Mouse (Mus musculus): ENCODE measurements around the gene Fscn3. TPM values are rescaled to one million over a fixed set of nuclear protein-coding genes. Genes with fewer than 3 reads are reported as not detected.

Fscn3 gene
- polyA plus RNA-seq, 1 experiment from 2014 or later, result 0.13 TPM

DNA sequence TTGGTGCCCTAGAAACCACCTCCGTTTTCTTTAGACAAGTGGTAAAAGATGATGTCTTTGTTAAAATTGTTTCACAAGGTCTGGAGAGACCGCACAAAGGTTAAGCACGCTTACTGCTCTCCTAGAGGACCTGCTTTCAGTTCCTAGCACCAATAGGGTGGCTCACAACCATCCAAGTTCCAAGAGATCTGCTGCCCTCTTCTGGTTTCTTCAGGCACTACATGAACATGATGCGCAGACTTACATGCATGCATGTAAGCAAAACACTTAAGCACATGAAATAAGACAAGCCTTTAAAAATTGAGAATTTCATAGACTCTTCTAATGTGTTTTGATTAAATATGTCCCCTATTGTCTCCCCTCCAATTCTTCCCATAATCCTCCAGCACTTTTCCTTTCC is 27.8 kb upstream of the Fscn3 start:
- no peaks in the 10 kb centered on the region for H3K36me3 ChIP-seq (ENCODE audit: control insufficient read depth, insufficient read depth, low read length)
- H3K4me2 ChIP-seq (ENCODE audit: low read depth, low read length), result no peak overlapping the region
- ATAC-seq (ENCODE audit: insufficient read depth, low FRiP score), result no peak
- H3K9ac ChIP-seq (ENCODE audit: low read length), result no peak overlapping the region
- H3K9me3 ChIP-seq (replicated peaks; ENCODE audit: control insufficient read depth, low read length), result peaks cover 6% of the 10 kb centered on the region; the same call in 1 of the 2 replicates
- peaks cover 14% of the 10 kb centered on the region for H3K27me3 ChIP-seq (ENCODE audit: control insufficient read depth, insufficient read depth, low read length)
- no peak overlapping the region for H3K27ac ChIP-seq (ENCODE audit: low read length)
- no peak overlapping the region for H3K4me3 ChIP-seq (replicated peaks; ENCODE audit: low read length)
- WGBS, result 86% methylated on average over 4 of the region's 4 CpGs
- no peaks in the 10 kb centered on the region for H3K4me1 ChIP-seq (ENCODE audit: control insufficient read depth, insufficient read depth, low read length)

DNA sequence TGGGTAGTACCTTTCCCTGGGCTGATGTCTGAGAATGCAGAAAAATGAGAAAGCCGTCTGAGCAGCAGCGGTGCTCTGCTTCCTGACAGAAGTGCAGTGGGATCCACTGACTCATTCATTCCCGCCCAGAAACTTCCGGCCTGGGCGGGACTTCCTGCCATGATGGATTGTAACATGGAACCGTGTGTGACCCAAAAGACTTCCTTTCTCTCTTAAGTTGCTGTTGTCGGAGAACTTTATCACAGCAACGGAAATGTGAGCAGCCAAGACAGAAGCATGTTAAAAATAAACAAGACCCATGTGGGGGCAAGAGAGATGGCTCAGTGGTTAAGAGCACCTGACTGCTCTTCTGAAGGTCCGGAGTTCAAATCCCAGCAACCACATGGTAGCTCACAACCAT is 17.5 kb upstream of the Fscn3 start:
- Histone ChIP-seq H3K27me3 (ENCODE audit: control insufficient read depth, insufficient read depth, low read length) (no peaks in the 10 kb centered on the region), H3K4me2 (ENCODE audit: low read depth, low read length) (no peak overlapping the region), H3K36me3 (ENCODE audit: control insufficient read depth, insufficient read depth, low read length) (no peaks in the 10 kb centered on the region), H3K9ac (ENCODE audit: low read length) (no peak overlapping the region), H3K27ac (ENCODE audit: low read length) (no peak overlapping the region), H3K4me3 (replicated peaks; ENCODE audit: low read length) (no peak overlapping the region), H3K9me3 (replicated peaks; ENCODE audit: control insufficient read depth, low read length) (no peaks in the 10 kb centered on the region), H3K4me1 (ENCODE audit: control insufficient read depth, insufficient read depth, low read length) (no peaks in the 10 kb centered on the region)
- ATAC-seq (ENCODE audit: insufficient read depth, low FRiP score), result no peak
- WGBS, result 73% methylated on average over 9 of the region's 9 CpGs

DNA sequence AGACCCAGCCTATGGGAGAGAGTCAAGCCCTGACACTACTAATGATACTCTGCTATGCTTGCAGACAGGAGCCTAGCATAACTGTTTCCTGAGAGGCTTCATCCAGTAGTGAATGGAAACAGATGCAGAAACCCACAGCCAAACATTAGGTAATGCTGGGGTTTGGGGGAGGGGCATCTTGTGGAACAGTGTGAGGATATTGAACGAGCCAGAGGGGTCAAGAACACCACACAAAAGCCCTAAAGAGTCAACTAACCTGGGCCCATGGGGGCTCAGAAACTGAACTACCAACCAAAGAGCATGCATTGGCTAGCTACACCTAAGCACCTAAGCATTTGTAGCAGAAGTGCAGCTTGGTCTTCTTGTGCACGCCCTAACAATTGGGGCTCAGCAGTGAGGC is 16.4 kb upstream of the Fscn3 start:
- Histone ChIP-seq H3K4me1 (ENCODE audit: control insufficient read depth, insufficient read depth, low read length) (no peaks in the 10 kb centered on the region), H3K9ac (ENCODE audit: low read length) (no peak overlapping the region), H3K9me3 (replicated peaks; ENCODE audit: control insufficient read depth, low read length) (no peaks in the 10 kb centered on the region), H3K36me3 (ENCODE audit: control insufficient read depth, insufficient read depth, low read length) (peaks cover 8% of the 10 kb centered on the region; the same call in 1 of the 2 replicates), H3K27me3 (ENCODE audit: control insufficient read depth, insufficient read depth, low read length) (no peaks in the 10 kb centered on the region), H3K4me2 (ENCODE audit: low read depth, low read length) (no peak overlapping the region), H3K4me3 (replicated peaks; ENCODE audit: low read length) (no peak overlapping the region), H3K27ac (ENCODE audit: low read length) (no peak overlapping the region)
- no peak for ATAC-seq (ENCODE audit: insufficient read depth, low FRiP score)
- WGBS, result 66% methylated on average over 2 of the region's 2 CpGs

DNA sequence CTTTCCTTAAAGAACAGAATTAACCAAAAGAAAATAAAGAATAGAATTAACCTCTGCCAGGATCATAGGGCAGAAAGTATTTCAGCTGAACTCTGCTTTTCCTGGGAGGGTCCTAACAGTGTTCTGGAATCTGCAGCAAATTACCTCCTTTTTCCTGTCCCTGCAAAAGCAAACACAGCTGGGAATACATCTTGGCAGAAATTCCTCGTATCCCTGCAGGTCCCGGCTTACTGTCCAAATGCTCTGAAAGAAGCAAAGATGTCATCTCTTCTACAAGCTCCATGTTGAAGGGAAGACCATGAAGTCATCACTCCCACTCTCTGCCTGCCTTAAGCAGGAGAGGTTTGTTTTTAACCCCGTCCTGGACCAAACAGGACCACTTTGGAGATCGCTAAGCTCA is 10.6 kb upstream of the Fscn3 start:
- Histone ChIP-seq H3K27me3 (ENCODE audit: control insufficient read depth, insufficient read depth, low read length) (no peaks in the 10 kb centered on the region), H3K27ac (ENCODE audit: low read length) (no peak overlapping the region), H3K4me2 (ENCODE audit: low read depth, low read length) (no peak overlapping the region), H3K4me3 (replicated peaks; ENCODE audit: low read length) (no peak overlapping the region), H3K9me3 (replicated peaks; ENCODE audit: control insufficient read depth, low read length) (no peaks in the 10 kb centered on the region), H3K9ac (ENCODE audit: low read length) (no peak overlapping the region), H3K36me3 (ENCODE audit: control insufficient read depth, insufficient read depth, low read length) (peaks cover 27% of the 10 kb centered on the region), H3K4me1 (ENCODE audit: control insufficient read depth, insufficient read depth, low read length) (peaks cover 15% of the 10 kb centered on the region)
- WGBS, result 63% methylated on average over 4 of the region's 4 CpGs
- ATAC-seq (ENCODE audit: insufficient read depth, low FRiP score), result no peak

DNA sequence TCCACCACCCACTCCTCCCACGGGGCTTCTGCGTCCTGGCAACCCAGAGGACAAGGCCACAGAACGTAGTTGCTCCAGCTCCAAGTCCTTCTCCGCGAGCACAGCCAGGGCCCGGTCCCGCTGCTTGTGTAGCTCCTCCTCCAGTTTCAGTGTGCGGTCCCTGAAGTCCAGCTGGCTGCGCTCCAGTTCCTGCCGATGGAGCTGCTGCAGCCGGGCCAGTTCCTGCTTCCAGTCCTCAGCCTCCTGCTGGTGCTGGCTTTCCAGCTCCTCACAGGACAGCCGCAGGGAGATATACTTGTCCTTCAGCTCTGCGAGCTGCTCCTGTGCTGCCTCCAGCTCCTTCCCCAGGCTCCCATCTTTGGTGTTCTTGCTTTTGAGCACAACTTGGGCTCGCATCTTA is 9.1 kb upstream of the Fscn3 start:
- H3K4me2 ChIP-seq (ENCODE audit: low read depth, low read length), result no peak overlapping the region
- H3K36me3 ChIP-seq (ENCODE audit: control insufficient read depth, insufficient read depth, low read length), result peaks cover 27% of the 10 kb centered on the region
- no peaks in the 10 kb centered on the region for H3K9me3 ChIP-seq (replicated peaks; ENCODE audit: control insufficient read depth, low read length)
- H3K27ac ChIP-seq (ENCODE audit: low read length), result no peak overlapping the region
- no peak for ATAC-seq (ENCODE audit: insufficient read depth, low FRiP score)
- no peaks in the 10 kb centered on the region for H3K27me3 ChIP-seq (ENCODE audit: control insufficient read depth, insufficient read depth, low read length)
- peaks cover 19% of the 10 kb centered on the region for H3K4me1 ChIP-seq (ENCODE audit: control insufficient read depth, insufficient read depth, low read length)
- 80% methylated on average over 14 of the region's 14 CpGs for WGBS
- H3K9ac ChIP-seq (ENCODE audit: low read length), result no peak overlapping the region
- no peak overlapping the region for H3K4me3 ChIP-seq (replicated peaks; ENCODE audit: low read length)

DNA sequence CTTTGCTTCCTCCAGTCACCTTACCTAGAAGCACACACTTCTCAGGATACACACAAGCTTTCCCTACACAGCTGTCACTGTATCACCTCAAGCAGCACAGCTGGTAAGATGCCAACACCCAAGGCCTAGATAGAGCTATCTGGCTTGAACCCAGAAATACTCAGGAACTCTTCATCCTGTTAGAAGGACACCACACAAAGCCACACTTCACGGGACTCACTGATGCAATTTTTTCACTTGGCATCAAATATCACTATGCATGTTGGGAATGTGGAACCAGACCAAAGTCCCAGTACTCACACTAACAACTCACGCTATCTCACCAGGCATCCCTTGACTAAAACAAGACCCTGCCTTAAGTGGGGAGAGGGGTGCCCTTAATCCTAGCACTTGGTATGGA is 7.9 kb upstream of the Fscn3 start:
- peak overlapping the region; percentile 92 for H3K4me2 ChIP-seq (ENCODE audit: low read depth, low read length)
- H3K27ac ChIP-seq (ENCODE audit: low read length), result no peak overlapping the region
- peaks cover 24% of the 10 kb centered on the region for H3K4me1 ChIP-seq (ENCODE audit: control insufficient read depth, insufficient read depth, low read length)
- no peaks in the 10 kb centered on the region for H3K27me3 ChIP-seq (ENCODE audit: control insufficient read depth, insufficient read depth, low read length)
- no peak for ATAC-seq (ENCODE audit: insufficient read depth, low FRiP score)
- H3K4me3 ChIP-seq (replicated peaks; ENCODE audit: low read length), result peak overlapping the region; percentile 90; the same call in 1 of the 2 replicates
- no peaks in the 10 kb centered on the region for H3K9me3 ChIP-seq (replicated peaks; ENCODE audit: control insufficient read depth, low read length)
- no peak overlapping the region for H3K9ac ChIP-seq (ENCODE audit: low read length)
- WGBS, result 68% methylated on average over 2 of the region's 2 CpGs
- H3K36me3 ChIP-seq (ENCODE audit: control insufficient read depth, insufficient read depth, low read length), result peaks cover 27% of the 10 kb centered on the region

DNA sequence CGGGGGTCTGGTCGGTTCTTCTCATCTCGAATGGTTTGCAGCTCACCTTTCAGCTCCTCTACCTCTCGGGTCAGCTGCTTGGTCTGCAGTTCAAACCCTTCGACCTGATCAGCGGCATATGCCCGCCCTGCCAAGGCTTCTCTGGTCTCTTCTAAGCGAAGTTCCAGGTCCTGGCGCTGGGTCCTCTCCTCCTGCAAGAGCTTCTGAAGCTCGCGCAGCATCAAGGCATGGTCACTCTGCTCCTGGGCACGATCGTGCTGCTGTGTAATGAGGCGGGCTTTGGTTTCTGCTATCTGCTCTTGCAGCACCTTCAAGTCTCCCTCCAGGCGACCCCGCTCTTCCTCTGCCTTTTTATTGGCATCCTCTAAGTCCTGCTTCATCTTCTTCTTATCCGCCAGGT is 7.2 kb upstream of the Fscn3 start:
- H3K9ac ChIP-seq (ENCODE audit: low read length), result peak overlapping the region; percentile 91
- H3K4me2 ChIP-seq (ENCODE audit: low read depth, low read length), result peak overlapping the region; percentile 92
- peak overlapping the region; percentile 90 for H3K4me3 ChIP-seq (replicated peaks; ENCODE audit: low read length)
- 70% methylated on average over 17 of the region's 17 CpGs for WGBS
- no peaks in the 10 kb centered on the region for H3K27me3 ChIP-seq (ENCODE audit: control insufficient read depth, insufficient read depth, low read length)
- no peak for ATAC-seq (ENCODE audit: insufficient read depth, low FRiP score)
- peaks cover 26% of the 10 kb centered on the region for H3K4me1 ChIP-seq (ENCODE audit: control insufficient read depth, insufficient read depth, low read length)
- H3K36me3 ChIP-seq (ENCODE audit: control insufficient read depth, insufficient read depth, low read length), result peaks cover 25% of the 10 kb centered on the region
- no peaks in the 10 kb centered on the region for H3K9me3 ChIP-seq (replicated peaks; ENCODE audit: control insufficient read depth, low read length)
- no peak overlapping the region for H3K27ac ChIP-seq (ENCODE audit: low read length)

DNA sequence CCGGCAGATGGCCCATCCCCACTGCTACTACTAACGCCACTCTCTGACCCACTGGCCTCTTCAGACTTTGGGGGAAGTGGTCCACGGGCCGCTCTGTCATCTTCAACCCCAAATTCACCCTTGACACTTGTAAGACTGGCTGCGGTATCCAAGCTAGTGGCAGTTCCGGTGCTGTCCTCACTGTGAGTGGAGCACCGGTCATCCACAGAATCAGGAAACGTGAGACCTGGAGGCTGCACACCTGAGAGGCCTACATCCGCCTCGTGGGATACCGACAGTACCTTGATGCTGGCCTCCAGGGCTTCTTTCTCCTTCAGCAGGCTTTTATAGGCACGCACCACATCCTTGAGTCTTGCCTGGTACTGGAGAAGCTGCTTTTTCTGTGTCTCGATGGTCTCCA is 6.7 kb upstream of the Fscn3 start:
- H3K36me3 ChIP-seq (ENCODE audit: control insufficient read depth, insufficient read depth, low read length), result peaks cover 20% of the 10 kb centered on the region
- WGBS, result 14% methylated on average over 13 of the region's 13 CpGs
- no peaks in the 10 kb centered on the region for H3K9me3 ChIP-seq (replicated peaks; ENCODE audit: control insufficient read depth, low read length)
- peak overlapping the region; percentile 91 for H3K9ac ChIP-seq (ENCODE audit: low read length)
- H3K4me1 ChIP-seq (ENCODE audit: control insufficient read depth, insufficient read depth, low read length), result peaks cover 26% of the 10 kb centered on the region
- no peak for ATAC-seq (ENCODE audit: insufficient read depth, low FRiP score)
- H3K27me3 ChIP-seq (ENCODE audit: control insufficient read depth, insufficient read depth, low read length), result no peaks in the 10 kb centered on the region
- H3K27ac ChIP-seq (ENCODE audit: low read length), result peak overlapping the region; percentile 77
- H3K4me2 ChIP-seq (ENCODE audit: low read depth, low read length), result peak overlapping the region; percentile 92
- peak overlapping the region; percentile 90 for H3K4me3 ChIP-seq (replicated peaks; ENCODE audit: low read length)

DNA sequence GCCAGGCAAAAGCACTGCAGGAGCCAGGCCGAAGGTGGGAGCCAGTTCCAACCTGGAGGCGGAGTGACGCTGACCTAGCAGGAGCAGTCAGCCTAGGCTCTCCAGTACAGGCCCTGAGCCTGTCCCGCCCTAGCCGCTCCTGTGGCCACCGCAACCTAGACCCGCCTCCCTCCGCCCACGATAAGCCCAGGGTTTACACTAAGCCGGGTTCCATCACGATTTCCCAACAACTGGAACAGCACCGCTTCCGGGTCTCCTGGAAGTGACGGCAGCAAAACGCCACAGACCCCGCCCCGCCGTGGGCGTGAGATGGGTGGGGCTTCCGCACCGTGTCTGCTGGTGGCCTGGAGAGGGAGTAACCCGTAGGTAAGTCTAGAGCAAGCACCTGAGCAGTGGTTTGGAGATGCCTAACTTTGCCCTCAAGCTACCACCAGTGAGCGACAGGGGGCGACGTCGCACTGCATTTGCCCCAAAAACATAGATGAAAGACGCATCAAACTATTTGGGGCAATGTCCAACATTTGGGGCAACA is 6.1 kb upstream of the Fscn3 start:
- Histone ChIP-seq H3K27me3 (ENCODE audit: control insufficient read depth, insufficient read depth, low read length) (no peaks in the 10 kb centered on the region), H3K9me3 (replicated peaks; ENCODE audit: control insufficient read depth, low read length) (no peaks in the 10 kb centered on the region), H3K27ac (ENCODE audit: low read length) (peak overlapping the region; percentile 77), H3K36me3 (ENCODE audit: control insufficient read depth, insufficient read depth, low read length) (peaks cover 19% of the 10 kb centered on the region), H3K4me3 (replicated peaks; ENCODE audit: low read length) (peak overlapping the region; percentile 90), H3K4me2 (ENCODE audit: low read depth, low read length) (peak overlapping the region; percentile 92), H3K4me1 (ENCODE audit: control insufficient read depth, insufficient read depth, low read length) (peaks cover 26% of the 10 kb centered on the region), H3K9ac (ENCODE audit: low read length) (peak overlapping the region; percentile 91)
- ATAC-seq (ENCODE audit: insufficient read depth, low FRiP score), result peak; percentile 95
- WGBS, result under 1% methylated on average over 27 of the region's 27 CpGs
